Mouse (Mus musculus) embryonic facial prominence, embryonic 14.5 days (tissue): ENCODE data around the gene Tnr. TPM values are rescaled to one million over a fixed set of nuclear protein-coding genes. Genes with fewer than 3 reads are reported as not detected.

Experiments used
- ATAC-seq: fragments of 200-750 bp; cut with Nextera tagmentation; 2 replicates; pipeline ENCODE4 v1.8.0; 2017; ENCODE audit warnings: low read depth, moderate number of reproducible peaks, moderate TSS enrichment
- DNase-seq: peaks from one replicate; pipeline ENCODE4 v3.0.0-alpha.2; 2015; ENCODE audit warnings: low spot score
- H3K27ac ChIP-seq: fragments of 300-500 bp; sonication (generic); replicated peaks from 2 replicates; pipeline ENCODE4 v1.5.1; 2014; ENCODE audit warnings: low read depth, mild to moderate bottlenecking, low read length, moderate library complexity
- H3K27me3 ChIP-seq: fragments of 300-500 bp; sonication (generic); replicated peaks from 2 replicates; pipeline ENCODE4 v1.6.1; 2014; ENCODE audit warnings: low read length; ENCODE audit not compliant: control insufficient read depth, insufficient read depth
- H3K36me3 ChIP-seq: fragments of 300-500 bp; sonication (generic); 2 replicates; pipeline ENCODE4 v1.6.1; 2014; ENCODE audit warnings: low read length, mixed read lengths; ENCODE audit not compliant: control insufficient read depth, insufficient read depth
- H3K4me1 ChIP-seq: fragments of 300-500 bp; sonication (generic); 2 replicates; pipeline ENCODE4 v1.6.1; 2014; ENCODE audit warnings: antibody characterized with exemption, low read length; ENCODE audit not compliant: control insufficient read depth, insufficient read depth
- H3K4me2 ChIP-seq: fragments of 300-500 bp; sonication (generic); 2 replicates; pipeline ENCODE4 v1.6.1; 2014; ENCODE audit warnings: low read depth, mild to moderate bottlenecking, low read length, moderate library complexity, mixed read lengths
- H3K4me3 ChIP-seq: fragments of 300-500 bp; sonication (generic); 2 replicates; pipeline ENCODE4 v1.5.1; 2014; ENCODE audit warnings: low read depth, mild to moderate bottlenecking, low read length
- H3K9ac ChIP-seq: fragments of 300-500 bp; sonication (generic); 2 replicates; pipeline ENCODE4 v1.6.1; 2014; ENCODE audit warnings: low read depth, mild to moderate bottlenecking, low read length, moderate library complexity, mixed read lengths
- H3K9me3 ChIP-seq: fragments of 300-500 bp; sonication (generic); 2 replicates; pipeline ENCODE4 v1.6.1; 2016; ENCODE audit warnings: low read length; ENCODE audit not compliant: control insufficient read depth
- WGBS: fragments of 180-500 bp; shearing (Covaris S2); extraction: QIAGEN DNeasy Blood & Tissue Kit; methylation state at CpG from one replicate; pipeline ENCODE4 v1.1.7; 2014; 5-methylcytosine and 5-hydroxymethylcytosine counted together
- polyA plus RNA-seq: library from polyadenylated mRNA; unstranded; fragments of >200 nt; fragmentation: Nextera tagmentation; extraction: Ambion mirVana; gene quantifications from 2 replicates; pipeline ENCODE4 v1.2.1, GENCODE M21; 2014

Gene Tnr
- polyA plus RNA-seq, 1 experiment from 2014 or later = 0.11 TPM

GRCm38 (mm10) chr1:159681252-159681651, 157.7 kb downstream of the Tnr start:
- no peak overlapping the region for H3K27ac ChIP-seq
- H3K9me3 ChIP-seq = no peaks in the 10 kb centered on the region
- WGBS = 83% methylated on average over 2 of the region's 2 CpGs
- no peaks in the 10 kb centered on the region for H3K36me3 ChIP-seq
- no peak overlapping the region for H3K9ac ChIP-seq
- no peak overlapping the region for H3K4me2 ChIP-seq
- ATAC-seq = no peak
- peaks cover 6% of the 10 kb centered on the region for H3K4me1 ChIP-seq
- no peak for DNase-seq
- no peaks in the 10 kb centered on the region for H3K27me3 ChIP-seq
- no peak overlapping the region for H3K4me3 ChIP-seq

- no peak overlapping the region for H3K4me2 ChIP-seq
- WGBS = 46% methylated on average over 9 of the region's 9 CpGs
- H3K4me1 ChIP-seq = peaks cover 9% of the 10 kb centered on the region
- ATAC-seq = peak; percentile 83
- no peaks in the 10 kb centered on the region for H3K36me3 ChIP-seq
- H3K27ac ChIP-seq = no peak overlapping the region
- peak; percentile 91 for DNase-seq
- no peak overlapping the region for H3K9ac ChIP-seq
- no peak overlapping the region for H3K4me3 ChIP-seq
- H3K27me3 ChIP-seq = no peaks in the 10 kb centered on the region
- no peaks in the 10 kb centered on the region for H3K9me3 ChIP-seq
Observed at GRCm38 (mm10) chr1:159686476-159687231, 163.1 kb downstream of the Tnr start.

- ATAC-seq (no peak), DNase-seq (no peak)
- Histone ChIP-seq H3K36me3 (no peaks in the 10 kb centered on the region), H3K4me1 (no peaks in the 10 kb centered on the region), H3K27me3 (no peaks in the 10 kb centered on the region), H3K9ac (no peak overlapping the region), H3K27ac (no peak overlapping the region), H3K4me3 (no peak overlapping the region), H3K9me3 (no peaks in the 10 kb centered on the region), H3K4me2 (no peak overlapping the region)
- WGBS = 55% methylated on average over 4 of the region's 4 CpGs
Observed at GRCm38 (mm10) chr1:159696717-159697116, 173.1 kb downstream of the Tnr start.

- no peak overlapping the region for H3K27ac ChIP-seq
- no peak overlapping the region for H3K4me3 ChIP-seq
- H3K9me3 ChIP-seq = no peaks in the 10 kb centered on the region
- peak; percentile 78 for DNase-seq
- no peaks in the 10 kb centered on the region for H3K4me1 ChIP-seq
- ATAC-seq = no peak
- WGBS = 93% methylated on average over 8 of the region's 9 CpGs
- H3K4me2 ChIP-seq = no peak overlapping the region
- no peaks in the 10 kb centered on the region for H3K36me3 ChIP-seq
- no peaks in the 10 kb centered on the region for H3K27me3 ChIP-seq
- no peak overlapping the region for H3K9ac ChIP-seq
Observed at GRCm38 (mm10) chr1:159702038-159702437, 178.5 kb downstream of the Tnr start.

GRCm38 (mm10) chr1:159704925-159705324, 181.4 kb downstream of the Tnr start:
- Histone ChIP-seq H3K4me2 (no peak overlapping the region), H3K27ac (no peak overlapping the region), H3K4me3 (no peak overlapping the region), H3K9me3 (no peaks in the 10 kb centered on the region), H3K9ac (no peak overlapping the region), H3K27me3 (no peaks in the 10 kb centered on the region), H3K4me1 (no peaks in the 10 kb centered on the region), H3K36me3 (no peaks in the 10 kb centered on the region)
- ATAC-seq = no peak
- no peak for DNase-seq
- 85% methylated on average over 3 of the region's 3 CpGs for WGBS

- no peaks in the 10 kb centered on the region for H3K4me1 ChIP-seq
- no peak for DNase-seq
- H3K4me3 ChIP-seq = no peak overlapping the region
- H3K27me3 ChIP-seq = no peaks in the 10 kb centered on the region
- H3K4me2 ChIP-seq = no peak overlapping the region
- 91% methylated on average over 1 of the region's 1 CpGs for WGBS
- no peaks in the 10 kb centered on the region for H3K9me3 ChIP-seq
- no peaks in the 10 kb centered on the region for H3K36me3 ChIP-seq
- no peak overlapping the region for H3K9ac ChIP-seq
- no peak overlapping the region for H3K27ac ChIP-seq
- ATAC-seq = no peak
Observed at GRCm38 (mm10) chr1:159716301-159716700, 192.7 kb downstream of the Tnr start.

GRCm38 (mm10) chr1:159717016-159717415, 193.4 kb downstream of the Tnr start:
- 59% methylated on average over 9 of the region's 9 CpGs for WGBS
- ATAC-seq (no peak), DNase-seq (no peak)
- no peaks in the 10 kb centered on the region for H3K27me3 ChIP-seq
- no peak overlapping the region for H3K27ac ChIP-seq
- H3K36me3 ChIP-seq = no peaks in the 10 kb centered on the region
- no peaks in the 10 kb centered on the region for H3K4me1 ChIP-seq
- H3K9me3 ChIP-seq = no peaks in the 10 kb centered on the region
- no peak overlapping the region for H3K9ac ChIP-seq
- no peak overlapping the region for H3K4me2 ChIP-seq
- no peak overlapping the region for H3K4me3 ChIP-seq

GRCm38 (mm10) chr1:159723733-159724132, 200.2 kb downstream of the Tnr start:
- Histone ChIP-seq H3K4me1 (no peaks in the 10 kb centered on the region), H3K4me2 (no peak overlapping the region), H3K27me3 (no peaks in the 10 kb centered on the region), H3K4me3 (no peak overlapping the region), H3K27ac (no peak overlapping the region), H3K9ac (no peak overlapping the region), H3K9me3 (no peaks in the 10 kb centered on the region), H3K36me3 (no peaks in the 10 kb centered on the region)
- 85% methylated on average over 5 of the region's 5 CpGs for WGBS
- no peak for DNase-seq
- ATAC-seq = no peak

- no peak overlapping the region for H3K9ac ChIP-seq
- no peaks in the 10 kb centered on the region for H3K4me1 ChIP-seq
- H3K27ac ChIP-seq = no peak overlapping the region
- no peaks in the 10 kb centered on the region for H3K27me3 ChIP-seq
- ATAC-seq (no peak), DNase-seq (no peak)
- H3K9me3 ChIP-seq = no peaks in the 10 kb centered on the region
- H3K36me3 ChIP-seq = no peaks in the 10 kb centered on the region
- WGBS = 88% methylated on average over 6 of the region's 6 CpGs
- H3K4me2 ChIP-seq = no peak overlapping the region
- no peak overlapping the region for H3K4me3 ChIP-seq
Observed at GRCm38 (mm10) chr1:159729270-159729669, 205.7 kb downstream of the Tnr start.
